Mouse (Mus musculus) left cerebral cortex, postnatal 36 days (tissue): Measurements from ENCODE around the gene Mus81. TPM values are rescaled to one million over a fixed set of nuclear protein-coding genes. Genes with fewer than 3 reads are reported as not detected.
A peak's percentile ranks its signal among the peaks of the same experiment; 100 is the strongest.

Experiments
- DNase-seq, 2 experiments: peaks; one replicate each; pipeline ENCODE4 v3.0.0; 2021 to 2022; ENCODE audit warnings: low spot score in 2 of 2, mixed read lengths in 1 of 2
- intact Hi-C: fragments of 180-260 bp; cut with DNase I; formaldehyde crosslinking; loops from one replicate; pipeline ENCODE4 v1.15.1; 2025
- total RNA-seq, 2 experiments: library from RNA; stranded (reverse); gene quantifications; 2 replicates each; pipeline ENCODE4 v1.2.3; 2021

The Mus81 gene
- total RNA-seq, 2 experiments from 2014 or later: 30.5 to 31.1 TPM

DNA sequence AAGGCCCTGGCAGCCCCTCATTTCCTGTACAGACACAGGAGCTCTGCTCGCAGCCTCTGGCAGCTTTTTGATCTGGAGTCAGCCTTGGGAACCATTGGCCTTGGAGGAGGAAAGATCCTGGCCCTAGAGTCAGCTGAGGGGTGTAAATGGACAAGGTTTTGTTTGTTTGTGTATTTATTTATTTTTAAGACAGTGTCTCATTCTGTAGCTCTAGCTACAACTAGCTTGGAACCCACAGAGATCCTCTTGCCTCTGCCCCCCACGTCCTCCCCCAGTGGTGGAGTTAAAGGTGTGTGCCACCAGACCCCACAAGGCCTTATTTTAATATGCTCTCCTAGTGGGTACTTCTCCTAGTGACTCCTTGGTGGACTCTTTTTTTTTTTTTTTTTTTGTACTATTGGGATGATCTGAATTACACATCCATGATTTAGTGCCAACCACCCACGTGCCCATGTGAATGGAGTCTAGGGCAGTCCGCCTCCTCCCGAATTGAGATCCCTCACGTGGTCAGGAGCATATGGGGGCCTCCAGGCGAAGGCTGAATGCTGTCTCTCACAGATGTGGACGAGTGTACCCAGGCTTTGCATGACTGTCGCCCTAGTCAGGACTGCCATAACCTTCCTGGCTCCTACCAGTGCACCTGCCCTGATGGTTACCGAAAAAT lies 11.1 kb downstream of the Mus81 start:
- peak in 1 of 2 experiments; percentile 63 for DNase-seq
- intact Hi-C loops: no loop called here

DNA sequence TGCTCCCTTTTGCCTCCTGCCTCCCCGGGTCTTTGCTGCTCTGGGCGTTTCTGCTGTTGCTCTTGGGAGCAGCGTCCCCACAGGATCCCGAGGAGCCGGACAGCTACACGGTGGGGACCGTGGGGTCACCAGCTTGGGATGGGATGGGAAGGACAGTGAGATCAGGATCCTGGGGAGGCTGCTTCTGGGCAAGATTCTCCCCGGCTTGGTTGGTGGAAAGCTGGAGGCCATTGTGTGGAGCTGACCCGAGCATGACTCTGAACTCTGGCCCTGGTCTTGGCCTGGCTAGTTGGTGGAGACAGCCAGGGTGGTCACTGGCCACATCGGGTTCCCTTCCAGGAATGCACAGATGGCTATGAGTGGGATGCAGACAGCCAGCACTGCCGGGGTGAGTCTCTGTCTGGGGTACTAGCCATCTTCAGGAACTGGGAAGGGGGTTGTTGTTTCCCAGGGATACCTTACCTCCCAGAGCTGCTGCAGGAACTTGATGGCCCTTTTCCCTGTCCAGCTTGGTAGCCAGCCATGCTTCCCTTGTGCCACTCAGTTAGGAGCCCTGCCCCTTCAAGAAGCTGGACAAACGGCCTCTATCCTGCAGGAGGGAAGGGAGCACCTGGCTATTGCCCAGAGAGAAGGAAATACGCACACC lies 13.0 kb downstream of the Mus81 start:
- intact Hi-C loops: no loop called here
- DNase-seq: no peak

DNA sequence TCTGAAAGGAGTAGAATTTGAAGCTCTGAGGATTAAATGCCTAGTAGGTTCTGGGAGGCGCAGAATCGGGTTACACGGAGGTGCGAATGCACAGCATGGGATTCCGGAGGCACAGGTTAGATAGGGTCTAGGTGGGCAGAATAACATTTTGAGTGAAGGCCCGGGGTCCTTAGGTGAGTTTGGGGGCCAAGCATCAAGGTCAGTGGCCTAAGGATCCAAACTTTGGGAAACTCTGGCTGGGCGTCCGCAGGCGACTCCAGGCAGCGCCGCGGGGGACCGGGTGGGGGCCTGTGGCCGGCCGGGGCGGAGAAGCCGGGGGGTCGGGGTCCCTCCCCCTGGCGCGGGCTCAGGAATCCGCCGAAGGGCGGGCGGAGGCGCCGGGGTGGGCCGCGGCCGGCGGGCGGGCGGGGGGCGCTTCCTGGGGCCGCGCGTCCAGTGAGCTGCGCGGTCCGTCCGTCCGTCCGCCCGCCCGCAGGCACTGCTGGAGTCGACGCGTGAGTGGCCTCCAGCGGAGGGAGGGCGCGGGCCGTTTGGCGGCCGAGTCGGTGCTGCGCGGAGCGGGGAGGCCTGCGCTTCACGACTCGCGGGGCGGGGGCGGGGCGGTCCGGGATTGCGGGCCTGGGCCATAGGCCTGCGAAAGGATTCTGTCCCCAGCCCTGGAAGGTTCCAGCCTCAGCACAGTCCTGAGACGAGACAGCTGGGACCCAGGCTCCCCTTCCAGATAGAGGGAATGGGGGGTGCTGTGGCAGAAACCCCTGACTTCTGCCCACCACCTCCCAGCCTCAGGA lies 13.7 kb downstream of the Mus81 start:
- intact Hi-C loops: no loop called here
- DNase-seq: no peak

DNA sequence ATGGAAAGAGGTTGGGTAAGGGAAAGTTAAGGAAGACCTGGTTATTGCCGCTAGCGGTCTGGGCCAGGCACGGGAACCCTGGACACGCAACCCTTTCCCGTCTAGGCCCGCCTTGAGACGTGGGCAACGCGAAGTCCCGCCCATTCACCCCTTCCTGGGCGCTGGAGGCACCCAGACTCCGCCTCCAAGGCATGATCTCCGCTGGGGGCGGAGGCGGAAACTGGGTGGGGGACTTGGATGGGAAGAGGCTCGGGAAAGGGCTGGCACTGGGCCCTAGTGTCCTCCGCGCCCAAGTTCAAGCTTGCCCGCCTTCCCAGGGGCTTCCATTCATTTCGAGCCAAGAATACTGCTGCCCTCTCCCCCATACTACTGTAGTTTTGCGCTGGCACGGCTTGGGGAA lies 14.5 kb downstream of the Mus81 start, which contains the start of gene Efemp2:
Efemp2 (plus strand) TSS at position 235 of the 400 bp plus-strand sequence.
- intact Hi-C loops: no loop called here
- DNase-seq: peak; percentile 53 to 55

- intact Hi-C loops: no loop called here
- no peak for DNase-seq
Observed at GRCm38 (mm10) chr19:5472857-5473256, 15.3 kb downstream of the Mus81 start.

GRCm38 (mm10) chr19:5471846-5472245 lies 16.4 kb downstream of the Mus81 start:
- intact Hi-C loops: no loop called here
- no peak for DNase-seq

DNA sequence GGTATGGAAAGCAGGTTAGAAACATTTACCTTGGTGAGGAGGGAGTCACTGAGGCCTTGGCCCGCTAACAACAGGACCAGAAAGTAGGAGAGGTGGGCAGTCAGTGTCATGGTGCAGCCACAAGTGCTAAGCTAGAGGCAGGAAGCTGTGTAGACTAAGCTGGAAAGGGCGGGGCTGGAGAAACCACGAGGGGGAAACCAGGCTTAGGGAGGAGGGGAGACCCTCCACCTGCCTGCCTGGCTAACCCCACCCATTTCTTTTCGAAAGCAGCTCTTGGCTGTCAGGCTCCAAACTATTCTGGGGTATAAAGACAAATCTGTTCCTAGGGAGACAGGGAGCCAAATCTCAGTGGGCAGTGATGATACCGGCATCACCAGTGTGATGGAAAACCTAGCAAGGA lies 19.8 kb downstream of the Mus81 start, which contains the start of gene Ctsw:
Ctsw (minus strand) TSS at position 134 of the 400 bp plus-strand sequence.
- DNase-seq: no peak

DNA sequence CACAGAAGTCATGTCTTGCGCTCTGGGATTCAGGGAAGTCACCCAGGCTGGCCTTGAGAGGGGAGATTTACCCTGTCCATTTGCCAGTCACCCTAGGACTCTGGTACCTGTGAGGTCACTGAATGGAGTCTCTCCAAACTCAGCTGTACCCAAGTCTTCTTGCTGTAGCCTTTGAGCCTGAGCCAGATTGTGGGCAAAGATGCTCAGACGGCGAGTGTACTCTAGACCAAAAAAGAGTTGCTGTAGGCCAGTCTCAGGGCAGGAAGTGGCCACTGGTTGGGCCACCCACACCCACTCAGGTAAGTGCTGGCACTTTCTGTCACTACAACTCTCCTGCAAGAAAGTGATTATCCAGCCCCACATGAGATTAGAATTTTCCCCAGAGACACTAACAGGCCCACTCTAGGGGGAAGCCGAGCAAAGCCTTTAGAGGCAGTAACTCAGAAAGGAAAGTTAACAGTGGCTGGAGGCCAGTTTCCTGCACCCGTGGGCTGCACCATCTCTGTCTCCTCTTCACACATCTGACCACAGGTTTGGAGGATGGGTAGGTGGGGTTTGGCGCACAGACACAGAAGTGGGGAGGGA lies 21.2 kb downstream of the Mus81 start:
- DNase-seq: no peak
- intact Hi-C loops: no loop called here

More for the DNA sequence above, 19.8 kb downstream of the Mus81 start, which contains the start of gene Ctsw:
- intact Hi-C loops: no loop called here

DNA sequence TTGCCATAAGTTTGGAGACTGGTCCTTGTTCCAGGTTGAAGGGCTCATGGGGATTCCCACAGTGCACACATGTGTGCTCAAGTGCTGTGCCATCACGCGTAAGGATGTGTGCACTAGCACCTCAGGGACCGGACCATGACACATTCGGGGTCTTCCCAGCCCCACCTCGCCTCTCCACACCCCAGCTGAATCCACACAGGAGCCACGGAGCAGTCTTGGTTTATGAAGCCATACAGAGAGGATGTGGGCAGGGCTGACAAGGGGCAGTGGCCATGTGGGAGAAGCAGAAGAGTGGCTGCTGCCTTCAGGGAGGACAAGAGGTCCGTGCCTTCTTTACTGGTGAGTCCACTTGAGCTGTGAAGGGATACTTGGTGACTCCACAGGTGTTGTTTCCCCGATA lies 23.2 kb downstream of the Mus81 start:
- intact Hi-C loops: no loop called here
- DNase-seq: no peak

GRCm38 (mm10) chr19:5463791-5464562 lies 24.2 kb downstream of the Mus81 start:
- no peak for DNase-seq
- intact Hi-C loops: loop anchor here (1.0 kb wide), 1 partner anchor 24 kb away; the partner anchor contains the start of gene Mus81

DNA sequence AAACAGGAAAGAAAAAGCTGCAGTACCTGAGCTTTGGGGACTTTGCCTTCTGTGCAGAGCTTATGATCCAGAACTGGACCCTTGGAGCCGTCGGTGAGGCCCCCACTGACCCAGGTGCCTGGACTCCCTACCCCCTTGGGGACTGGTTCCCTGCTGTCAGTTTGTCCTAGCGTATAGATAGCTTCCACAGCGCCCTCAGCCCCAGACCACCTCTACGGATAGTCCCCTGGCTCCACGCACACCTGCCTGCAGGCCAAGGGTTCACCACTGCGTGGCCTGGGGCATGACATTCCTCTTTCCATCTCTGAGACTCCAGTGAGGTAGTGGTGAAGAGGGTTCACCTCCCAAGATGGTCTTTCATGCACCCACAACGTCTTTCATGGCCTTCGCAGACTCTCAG lies 25.0 kb downstream of the Mus81 start:
- peak in 1 of 2 experiments; percentile 2 for DNase-seq
- intact Hi-C loops: loop anchor here (1.0 kb wide), 1 partner anchor 25 kb away; the partner anchor contains the start of gene Mus81

- DNase-seq: no peak
- intact Hi-C loops: no loop called here
Observed at GRCm38 (mm10) chr19:5461411-5461810, 26.8 kb downstream of the Mus81 start.

DNA sequence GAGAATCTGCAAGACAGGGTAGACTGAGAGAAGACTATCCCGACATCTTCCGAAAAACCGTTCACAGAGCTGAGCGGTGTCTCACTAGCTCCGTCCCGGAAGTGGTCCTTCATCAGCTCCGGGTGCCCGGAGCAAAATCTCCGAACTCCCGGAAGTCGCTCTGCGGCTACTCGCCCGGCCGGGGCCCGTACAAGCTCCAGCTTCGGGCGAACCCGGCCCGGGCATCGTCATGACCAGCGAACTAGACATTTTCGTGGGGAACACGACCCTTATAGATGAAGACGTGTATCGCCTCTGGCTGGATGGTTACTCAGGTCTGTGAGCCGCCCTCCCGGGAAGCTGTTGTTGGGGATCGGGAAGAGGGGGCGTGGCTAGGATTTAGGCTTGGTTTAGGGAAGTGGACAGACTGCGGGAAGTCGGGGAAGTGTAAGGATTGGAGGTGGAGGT lies 27.7 kb downstream of the Mus81 start, which contains the start of gene Fibp:
Fibp (plus strand) TSS at position 151 of the 447 bp plus-strand sequence.
- peak; percentile 88 to 89 for DNase-seq
- intact Hi-C loops: loop anchor here (1.0 kb wide), 1 partner anchor 30 kb away; the partner anchor contains the start of gene Cfl1

GRCm38 (mm10) chr19:5459896-5460295 lies 28.3 kb downstream of the Mus81 start:
- DNase-seq: no peak
- intact Hi-C loops: loop anchor here (1.0 kb wide), 1 partner anchor 30 kb away; the partner anchor contains the start of gene Cfl1

DNA sequence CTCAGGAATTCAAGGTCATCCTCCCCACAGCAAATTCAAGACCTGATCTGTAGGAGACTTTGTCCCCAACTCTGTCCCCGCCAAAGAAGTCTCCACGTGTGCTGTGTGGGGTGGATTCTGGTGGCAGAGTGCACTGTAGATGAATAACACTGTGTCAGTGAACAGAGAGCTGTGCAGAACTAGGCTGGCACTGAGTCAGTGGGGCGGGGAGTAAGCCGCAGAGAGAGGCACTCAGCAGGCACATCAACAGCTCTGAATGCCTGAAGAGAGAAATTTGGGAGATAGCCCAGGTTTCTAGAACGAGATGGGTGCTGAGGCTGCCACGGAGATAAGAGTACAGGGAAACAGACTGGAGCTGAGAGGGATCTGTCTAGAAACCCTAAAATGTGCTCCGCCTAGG lies 29.2 kb downstream of the Mus81 start:
- intact Hi-C loops: no loop called here
- DNase-seq: peak in 1 of 2 experiments; percentile 53

DNA sequence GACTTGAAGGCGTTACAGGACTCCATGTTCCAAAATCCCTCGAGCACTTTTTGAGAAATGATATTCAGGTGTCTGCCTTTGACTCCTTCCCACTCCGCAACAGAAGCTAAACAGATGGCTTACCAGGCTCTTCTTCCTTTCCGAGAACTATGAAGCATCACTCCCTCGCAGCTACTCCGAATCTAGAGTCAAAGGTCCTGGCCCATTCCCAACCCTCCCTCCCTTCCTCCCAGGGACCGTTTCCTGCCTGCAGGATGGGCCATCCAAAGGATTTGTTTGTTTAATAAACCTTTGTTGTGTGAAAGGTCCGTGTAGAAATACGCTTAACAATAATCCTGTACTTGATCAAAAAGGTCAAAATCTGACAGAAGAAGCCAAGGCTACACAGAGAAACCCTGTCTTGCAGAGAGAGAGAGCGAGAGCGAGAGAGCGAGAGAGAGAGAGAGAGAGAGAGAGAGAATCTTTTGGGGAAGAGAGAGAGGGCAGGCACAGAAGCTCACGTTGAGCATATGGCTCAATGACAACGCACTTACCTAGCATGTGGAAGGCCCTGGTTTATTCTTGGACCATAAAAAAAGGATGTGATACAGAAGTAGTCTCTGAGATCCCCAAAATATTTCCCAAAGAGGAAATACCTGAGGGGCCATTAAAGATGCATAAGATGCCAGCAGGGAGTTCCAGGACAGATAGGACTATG lies 30.3 kb downstream of the Mus81 start, which contains the start of gene Ccdc85b:
Ccdc85b (minus strand) TSS at position 149 of the 697 bp plus-strand sequence.
- intact Hi-C loops: loop anchor here (2.0 kb wide), 2 partner anchors 31 to 33 kb away; partner anchors contain the start of genes AI837181, Drap1 and Mus81
- DNase-seq: no peak

DNA sequence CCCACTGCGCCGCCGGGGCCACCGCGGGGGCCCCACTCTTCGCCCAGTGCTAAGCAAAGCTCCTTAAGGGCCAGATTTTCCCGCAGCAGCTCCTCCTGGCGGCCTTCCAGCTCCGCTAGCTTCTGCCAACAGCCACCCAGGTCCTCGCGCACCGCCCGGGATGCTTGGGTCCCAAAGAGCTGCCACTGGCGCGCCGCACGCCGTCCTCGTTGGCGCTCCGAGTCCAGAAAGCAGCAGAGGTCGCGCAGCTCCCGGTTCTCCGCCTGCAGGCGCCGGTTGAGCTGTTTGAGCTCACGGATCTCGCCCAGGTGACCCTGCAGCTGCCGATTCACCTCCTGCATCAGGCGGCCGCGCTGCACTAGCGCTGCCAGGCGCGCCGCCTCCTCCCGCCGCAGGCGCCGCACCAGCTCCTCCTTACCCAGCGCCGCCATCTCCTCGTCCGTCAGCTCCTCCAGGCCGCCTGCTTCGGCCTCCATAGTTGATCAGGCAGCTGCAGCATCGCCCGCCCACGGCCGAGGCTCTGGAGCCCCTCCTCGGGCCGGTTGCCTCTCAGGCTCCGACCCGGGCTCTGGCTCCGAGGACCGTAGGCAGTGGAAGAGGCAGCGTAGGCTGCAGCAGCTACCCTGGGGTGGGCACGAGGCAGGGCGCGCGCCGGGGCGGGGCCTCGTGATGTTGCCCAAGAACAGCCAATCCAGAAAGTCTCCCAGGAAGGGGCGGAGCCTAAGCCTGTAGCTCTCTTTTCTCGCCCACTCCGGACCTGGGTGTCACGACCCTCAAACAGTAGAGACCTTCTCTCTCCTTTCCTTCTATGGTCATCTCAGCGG lies 31.1 kb downstream of the Mus81 start:
- peak; percentile 96 for DNase-seq
- intact Hi-C loops: loop anchor here (2.0 kb wide), 2 partner anchors 32 kb away; partner anchors contain the start of genes AI837181, Drap1 and Mus81
